16 mouse cellular contexts compared by ENCODE assay signal in the genomic region with DNA sequence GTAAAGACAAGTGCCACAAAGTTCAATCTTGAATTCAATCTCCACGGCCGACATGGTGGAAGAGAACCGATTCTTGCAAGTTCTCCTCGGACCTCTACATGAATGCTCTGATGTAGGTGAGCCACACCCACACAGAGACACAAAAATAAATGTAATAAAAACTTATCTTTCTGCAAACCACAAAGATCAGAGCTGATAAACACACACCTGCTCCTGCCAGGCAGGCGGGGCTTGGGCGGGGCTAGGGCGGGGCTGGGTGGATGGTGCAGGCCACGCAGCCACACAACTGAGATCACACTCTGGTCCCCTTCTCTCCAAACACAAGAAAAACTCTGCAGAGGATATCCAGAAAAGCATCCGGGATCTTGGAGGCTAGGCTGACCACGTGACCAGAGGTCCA. TPM values are rescaled to one million over a fixed set of nuclear protein-coding genes. Genes with fewer than 3 reads are reported as not detected.
A peak's percentile ranks its signal among the peaks of the same experiment; 100 is the strongest.
DNase-seq lines count a peak whose midpoint lies in the region; ATAC-seq and TF ChIP-seq lines count a peak whose summit lies in the region.
"Had no signal": no experiment of that assay in that cellular context is flagged by ENCODE, and none has a peak within 500 bp of the region (broad histone marks: within the 10 kb centered on the region; RNA-seq: fewer than 3 reads in every experiment).

No protein-coding gene starts in this region.

- H3K9me3 ChIP-seq in G1E (replicated peaks): no peaks in the 10 kb centered on the region
- no peaks in the 10 kb centered on the region for H3K9me3 ChIP-seq in liver, embryonic 14.5 days (ENCODE audit: control insufficient read depth, low read length)
- no peaks in the 10 kb centered on the region for H3K9me3 ChIP-seq in forebrain, embryonic 14.5 days (replicated peaks; ENCODE audit: control insufficient read depth, low read length)
- H3K9me3 ChIP-seq: midbrain, embryonic 10.5 days had no signal

- TF ChIP-seq EP300 in liver, embryonic 14.5 days (IDR thresholded peaks at IDR 0.05; ENCODE audit: low read depth): no peak

- DNase-seq in G1E (ENCODE audit: low spot score): no peak
- peak; percentile 90 for DNase-seq in induced T-regulatory cell, adult 2 months (ENCODE audit: low read depth)
- no peak for DNase-seq in liver, embryonic 14.5 days (ENCODE audit: low read depth in 3 of 3, low spot score in 3 of 3)
- peak; percentile 58 for DNase-seq in thymus, postnatal 25 days
- no peak for DNase-seq in ovary, adult 18-20 months (ENCODE audit: low spot score)
- no peak for DNase-seq in cerebellum, adult 18-20 months
- no peak for DNase-seq in forebrain, embryonic 14.5 days (ENCODE audit: low spot score)
- DNase-seq: adrenal gland, adult 2 months; cerebellum, adult 2 months; heart, postnatal 4 days; kidney, postnatal 10 days; lung, postnatal 10 days; right cerebral cortex, postnatal 25 days had no signal

- ATAC-seq in G1E (ENCODE audit: extremely low read depth, insufficient number of reproducible peaks, low FRiP score, poor library complexity, severe bottlenecking): no peak
- no peak for ATAC-seq in liver, embryonic 14.5 days (ENCODE audit: insufficient read depth)
- no peak for ATAC-seq in forebrain, embryonic 14.5 days
- ATAC-seq: hindbrain, postnatal 0 days had no signal

- peak overlapping the region; percentile 2 for H3K9ac ChIP-seq in liver, embryonic 14.5 days (replicated peaks)
- H3K9ac ChIP-seq in forebrain, embryonic 14.5 days (ENCODE audit: low read length): no peak overlapping the region

- H3K4me3 ChIP-seq in G1E (ENCODE audit: low read depth, low read length): peak overlapping the region; percentile 43; the same call in 1 of the 2 replicates
- H3K4me3 ChIP-seq in liver, embryonic 14.5 days (ENCODE audit: insufficient read depth in 1 of 2, low read depth in 2 of 2, low read length in 2 of 2): no peak overlapping the region
- no peak overlapping the region for H3K4me3 ChIP-seq in forebrain, embryonic 14.5 days (ENCODE audit: low read depth, low read length)
- H3K4me3 ChIP-seq: midbrain, embryonic 10.5 days had no signal

- WGBS in liver, embryonic 14.5 days (ENCODE audit: insufficient replicate concordance): 47% methylated on average over 10 of the region's 10 CpGs
- 91% methylated on average over 10 of the region's 10 CpGs for WGBS in forebrain, embryonic 14.5 days

- H3K4me2 ChIP-seq in liver, embryonic 14.5 days (ENCODE audit: low read depth): peak overlapping the region; percentile 52
- H3K4me2 ChIP-seq in forebrain, embryonic 14.5 days (ENCODE audit: low read length): no peak overlapping the region
- H3K4me2 ChIP-seq: heart, embryonic 11.5 days had no signal

- peaks cover 71% of the 10 kb centered on the region for H3K4me1 ChIP-seq in G1E (ENCODE audit: insufficient read depth, low read depth, low read length)
- H3K4me1 ChIP-seq in liver, embryonic 14.5 days (replicated peaks; ENCODE audit: control insufficient read depth in 2 of 2, insufficient read depth in 2 of 2, low read length in 1 of 2): peaks cover 41 to 58% of the 10 kb centered on the region in 2 experiments
- H3K4me1 ChIP-seq in forebrain, embryonic 14.5 days (ENCODE audit: control insufficient read depth, insufficient read depth, low read length): peaks cover 10% of the 10 kb centered on the region

- no peak for TF ChIP-seq CTCF in G1E (IDR thresholded peaks at IDR 0.05; ENCODE audit: low read depth, low read length)
- no peak for TF ChIP-seq CTCF in liver, embryonic 14.5 days (IDR thresholded peaks at IDR 0.05; ENCODE audit: low read depth)

- H3K27ac ChIP-seq in liver, embryonic 14.5 days: peak overlapping the region; percentile 19
- no peak overlapping the region for H3K27ac ChIP-seq in forebrain, embryonic 14.5 days (ENCODE audit: low read depth, low read length)
- H3K27ac ChIP-seq: hindbrain, postnatal 0 days; midbrain, embryonic 10.5 days had no signal

- H3K36me3 ChIP-seq in G1E (replicated peaks): peaks cover 62% of the 10 kb centered on the region
- H3K36me3 ChIP-seq in liver, embryonic 14.5 days (replicated peaks; ENCODE audit: control insufficient read depth, insufficient read depth, low read depth): peaks cover 6% of the 10 kb centered on the region
- H3K36me3 ChIP-seq in forebrain, embryonic 14.5 days (ENCODE audit: control insufficient read depth, insufficient read depth, low read length): peaks cover 32% of the 10 kb centered on the region

- H3K27me3 ChIP-seq in G1E (ENCODE audit: insufficient read depth, low read length): no peaks in the 10 kb centered on the region; the same call in 1 of the 2 replicates
- no peaks in the 10 kb centered on the region for H3K27me3 ChIP-seq in liver, embryonic 14.5 days (ENCODE audit: control insufficient read depth, insufficient read depth, low read length)
- H3K27me3 ChIP-seq in forebrain, embryonic 14.5 days (replicated peaks; ENCODE audit: control insufficient read depth, insufficient read depth, low read length): no peaks in the 10 kb centered on the region

RNA-seq across cellular contexts. Expression of a gene that starts 4.3 kb away (rescaled TPM):
- total RNA-seq in G1E (2014; fragmentation: Nextera tagmentation): 44.0 and 59.3 TPM in 2 replicates
- 97.3 and 102 TPM in 2 replicates for total RNA-seq in G1E (2017)
- 11.5 and 13.0 TPM in 2 replicates for polyA plus RNA-seq in G1E (2012)
- 27.5 and 42.3 TPM in 2 replicates for polyA plus RNA-seq in liver, embryonic 14.5 days (2012; rRNA removed)
- polyA plus RNA-seq in liver, embryonic 14.5 days (2014; fragmentation: Nextera tagmentation; extraction: Ambion mirVana): 90.1 and 92.5 TPM in 2 replicates
- 129 and 149 TPM in 2 replicates for polyA plus RNA-seq in forebrain, embryonic 14.5 days (2014; fragmentation: Nextera tagmentation; extraction: Ambion mirVana)

RNA-seq across cellular contexts. Expression of a gene that starts 42.6 kb away (rescaled TPM):
- total RNA-seq in G1E (2014; fragmentation: Nextera tagmentation) (0.68 and 1.2 TPM in 2 replicates), G1E (2017) (4.5 and 4.6 TPM in 2 replicates)
- 1.8 and 2.1 TPM in 2 replicates for polyA plus RNA-seq in G1E (2012)
- 5.7 and 6.1 TPM in 2 replicates for polyA plus RNA-seq in liver, embryonic 14.5 days (2012; rRNA removed)
- 4.7 and 6.4 TPM in 2 replicates for polyA plus RNA-seq in liver, embryonic 14.5 days (2014; fragmentation: Nextera tagmentation; extraction: Ambion mirVana)
- 5.2 TPM in 2 replicates for polyA plus RNA-seq in forebrain, embryonic 14.5 days (2014; fragmentation: Nextera tagmentation; extraction: Ambion mirVana)

Comparison
In these comparisons a context has a peak if more than half of its experiments do, and no peak if none do; other contexts are left out.
1. DNase-seq: peak in induced T-regulatory cell, adult 2 months (single experiment) and thymus, postnatal 25 days (single experiment); none in G1E (single experiment), liver, embryonic 14.5 days (0 of 3), ovary, adult 18-20 months (single experiment), cerebellum, adult 18-20 months (0 of 2) and forebrain, embryonic 14.5 days (single experiment).